Mouse (Mus musculus): ENCODE measurements at regions not wholly inside any gene's neighbourhood (a gene's known extent, or its start where the extent isn't known, plus 50 kb on each side); places are given as distances from the start of the nearest gene placed in this dataset.

DNA sequence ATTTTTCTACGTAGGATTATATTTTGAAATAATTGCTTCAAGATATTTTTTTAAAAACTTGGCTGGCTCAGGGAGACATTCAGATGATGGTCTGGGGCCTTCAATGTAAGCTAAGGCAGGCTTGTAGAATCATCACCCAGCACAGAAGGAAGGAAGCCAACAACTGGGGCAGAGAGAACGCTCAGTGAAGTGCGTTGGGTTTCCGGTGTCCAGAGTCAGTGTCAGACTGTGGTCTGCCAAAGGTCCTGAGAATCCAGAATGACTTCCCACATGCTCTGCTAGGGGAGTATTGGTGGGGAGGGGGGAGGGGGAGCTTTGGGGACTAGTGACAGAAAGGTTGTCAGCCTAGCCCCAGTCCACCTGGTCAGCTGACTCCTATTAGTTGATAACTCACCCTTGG lies 118.1 kb downstream of the Tmem17 start:
- TF ChIP-seq EP300 (IDR thresholded peaks at IDR 0.05; ENCODE audit: insufficient read depth, low read depth, low read length) (no peak), CTCF (IDR thresholded peaks at IDR 0.05) (no peak), POLR2A (IDR thresholded peaks at IDR 0.05; ENCODE audit: insufficient read depth, low read depth, low read length) (no peak)

All from heart, adult 2 months (tissue).